Mouse (Mus musculus): ENCODE results near the gene Csmd2. TPM values are rescaled to one million over a fixed set of nuclear protein-coding genes. Genes with fewer than 3 reads are reported as not detected.

Gene Csmd2
- polyA plus RNA-seq, 1 experiment from 2014 or later = 0.16 TPM

DNA sequence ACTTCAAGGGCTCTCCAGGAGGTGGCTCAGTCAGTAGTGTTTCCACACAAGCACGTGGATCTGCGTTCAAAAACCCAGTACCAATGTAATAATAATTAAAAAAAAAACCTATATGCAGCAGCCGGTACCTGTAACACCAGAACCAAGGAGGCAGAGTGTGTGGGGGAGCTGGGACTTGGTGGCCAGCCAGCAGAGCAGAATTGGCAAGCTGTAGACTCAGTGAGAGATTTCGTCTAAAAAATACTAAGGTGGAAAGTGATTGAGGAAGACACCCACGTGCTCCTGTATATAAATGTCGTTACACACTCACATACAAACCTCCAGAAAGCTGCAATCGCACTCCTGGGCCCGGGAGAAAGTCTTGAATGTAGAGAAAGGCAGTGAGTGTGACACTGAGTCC, 316.4 kb downstream of the Csmd2 start:
- Histone ChIP-seq H3K4me3 (ENCODE audit: low read depth, low read length) (no peak overlapping the region), H3K4me2 (replicated peaks; ENCODE audit: low read depth) (no peak overlapping the region), H3K27ac (replicated peaks) (no peak overlapping the region), H3K36me3 (ENCODE audit: control insufficient read depth, insufficient read depth, low read length) (no peaks in the 10 kb centered on the region), H3K27me3 (ENCODE audit: control insufficient read depth, insufficient read depth, low read length) (no peaks in the 10 kb centered on the region), H3K4me1 (replicated peaks; ENCODE audit: control insufficient read depth, insufficient read depth) (no peaks in the 10 kb centered on the region), H3K9ac (ENCODE audit: low read length) (no peak overlapping the region), H3K9me3 (ENCODE audit: control insufficient read depth, low read length) (no peaks in the 10 kb centered on the region)
- TF ChIP-seq CTCF (IDR thresholded peaks at IDR 0.05; ENCODE audit: low read depth) (no peak), EP300 (optimal IDR thresholded peaks at IDR 0.05) (no peak)
- no peak for ATAC-seq (ENCODE audit: low FRiP score, low TSS enrichment)
- DNase-seq (ENCODE audit: low spot score) = no peak
- 71% methylated on average over 8 of the region's 8 CpGs for WGBS

DNA sequence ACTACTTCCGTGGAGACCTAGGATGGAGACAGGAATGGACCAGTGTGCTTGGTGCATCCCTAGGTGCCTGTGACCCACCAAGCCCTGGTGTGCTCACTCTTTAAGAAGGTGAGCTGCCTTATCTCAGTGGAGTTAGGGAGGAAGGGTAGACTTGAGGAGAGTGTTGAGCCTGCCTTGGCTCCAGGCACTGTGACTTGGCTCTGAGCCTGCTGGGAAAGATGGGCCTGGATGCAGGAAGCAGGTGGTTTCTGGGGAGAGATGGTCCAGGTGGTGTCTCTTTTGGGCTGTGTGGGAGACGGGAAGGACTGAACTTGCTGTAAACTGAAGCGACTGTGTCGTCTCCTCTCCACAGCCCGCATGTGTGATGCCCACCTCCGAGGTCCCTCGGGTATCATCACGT, 318.4 kb downstream of the Csmd2 start:
- Histone ChIP-seq H3K4me1 (replicated peaks; ENCODE audit: control insufficient read depth, insufficient read depth) (no peaks in the 10 kb centered on the region), H3K4me3 (ENCODE audit: low read depth, low read length) (no peak overlapping the region), H3K36me3 (ENCODE audit: control insufficient read depth, insufficient read depth, low read length) (no peaks in the 10 kb centered on the region), H3K27ac (replicated peaks) (no peak overlapping the region), H3K9ac (ENCODE audit: low read length) (no peak overlapping the region), H3K9me3 (ENCODE audit: control insufficient read depth, low read length) (no peaks in the 10 kb centered on the region), H3K27me3 (ENCODE audit: control insufficient read depth, insufficient read depth, low read length) (no peaks in the 10 kb centered on the region), H3K4me2 (replicated peaks; ENCODE audit: low read depth) (no peak overlapping the region)
- ATAC-seq (ENCODE audit: low FRiP score, low TSS enrichment) (no peak), DNase-seq (ENCODE audit: low spot score) (no peak)
- TF ChIP-seq CTCF (IDR thresholded peaks at IDR 0.05; ENCODE audit: low read depth) (no peak), EP300 (optimal IDR thresholded peaks at IDR 0.05) (no peak)
- 89% methylated on average over 8 of the region's 8 CpGs for WGBS

DNA sequence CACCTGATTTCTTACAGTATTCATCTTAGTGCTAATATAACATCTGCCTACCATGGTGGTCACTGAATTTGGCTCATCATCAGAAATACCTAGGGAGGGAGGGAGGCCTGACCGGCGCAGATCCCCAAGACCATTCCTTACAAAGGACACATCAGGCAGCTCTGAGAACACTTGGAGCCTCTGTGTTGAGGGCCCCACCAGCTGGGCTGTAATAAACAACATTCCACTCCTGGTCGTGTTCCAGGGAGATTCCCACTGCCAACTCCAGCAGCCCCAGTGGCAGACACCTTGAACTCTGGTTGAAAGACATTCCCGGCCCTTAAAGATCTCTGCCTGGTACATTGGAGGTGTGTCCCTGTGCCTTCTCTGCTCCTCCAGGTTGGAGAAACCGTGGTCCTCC, 327.7 kb downstream of the Csmd2 start:
- Histone ChIP-seq H3K27ac (replicated peaks) (no peak overlapping the region), H3K9ac (ENCODE audit: low read length) (no peak overlapping the region)

DNA sequence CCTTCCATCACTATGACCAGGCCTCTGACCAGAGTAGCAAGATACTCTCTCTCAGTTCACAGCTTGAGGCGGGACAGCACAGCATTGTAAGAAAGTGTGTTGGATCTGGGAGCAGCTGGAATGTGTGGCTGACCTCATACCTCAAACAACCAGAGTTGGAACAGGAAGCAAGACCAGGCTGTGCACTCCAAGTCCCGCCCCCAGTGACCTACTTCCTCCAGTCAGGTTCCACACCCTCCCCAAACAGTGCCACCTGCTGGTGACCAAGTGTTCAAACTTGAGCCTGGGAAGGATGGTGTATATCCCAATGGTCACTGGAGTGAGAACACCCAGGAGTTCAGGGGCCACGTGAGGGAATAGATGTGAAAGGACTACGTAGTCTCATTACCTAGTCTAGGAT, 330.3 kb downstream of the Csmd2 start:
- Histone ChIP-seq H3K4me1 (replicated peaks; ENCODE audit: control insufficient read depth, insufficient read depth) (no peaks in the 10 kb centered on the region), H3K27me3 (ENCODE audit: control insufficient read depth, insufficient read depth, low read length) (no peaks in the 10 kb centered on the region), H3K27ac (replicated peaks) (no peak overlapping the region), H3K9ac (ENCODE audit: low read length) (no peak overlapping the region), H3K9me3 (ENCODE audit: control insufficient read depth, low read length) (no peaks in the 10 kb centered on the region), H3K4me3 (ENCODE audit: low read depth, low read length) (no peak overlapping the region), H3K36me3 (ENCODE audit: control insufficient read depth, insufficient read depth, low read length) (no peaks in the 10 kb centered on the region), H3K4me2 (replicated peaks; ENCODE audit: low read depth) (no peak overlapping the region)
- 89% methylated on average over 4 of the region's 4 CpGs for WGBS
- DNase-seq (ENCODE audit: low spot score) (peak; percentile 49), ATAC-seq (ENCODE audit: low FRiP score, low TSS enrichment) (peak; percentile 40; the same call in 1 of the 2 replicates)
- no peak for TF ChIP-seq EP300 (optimal IDR thresholded peaks at IDR 0.05)
- TF ChIP-seq CTCF (IDR thresholded peaks at IDR 0.05; ENCODE audit: low read depth) = peak; percentile 51

More for the DNA sequence above, 327.7 kb downstream of the Csmd2 start:
- H3K4me1 ChIP-seq (replicated peaks; ENCODE audit: control insufficient read depth, insufficient read depth) = no peaks in the 10 kb centered on the region
- no peak overlapping the region for H3K4me2 ChIP-seq (replicated peaks; ENCODE audit: low read depth)
- H3K9me3 ChIP-seq (ENCODE audit: control insufficient read depth, low read length) = no peaks in the 10 kb centered on the region
- DNase-seq (ENCODE audit: low spot score) (no peak), ATAC-seq (ENCODE audit: low FRiP score, low TSS enrichment) (no peak)
- no peaks in the 10 kb centered on the region for H3K27me3 ChIP-seq (ENCODE audit: control insufficient read depth, insufficient read depth, low read length)
- H3K4me3 ChIP-seq (ENCODE audit: low read depth, low read length) = no peak overlapping the region
- no peaks in the 10 kb centered on the region for H3K36me3 ChIP-seq (ENCODE audit: control insufficient read depth, insufficient read depth, low read length)
- 49% methylated on average over 5 of the region's 5 CpGs for WGBS
- TF ChIP-seq EP300 (optimal IDR thresholded peaks at IDR 0.05) (no peak), CTCF (IDR thresholded peaks at IDR 0.05; ENCODE audit: low read depth) (no peak)

DNA sequence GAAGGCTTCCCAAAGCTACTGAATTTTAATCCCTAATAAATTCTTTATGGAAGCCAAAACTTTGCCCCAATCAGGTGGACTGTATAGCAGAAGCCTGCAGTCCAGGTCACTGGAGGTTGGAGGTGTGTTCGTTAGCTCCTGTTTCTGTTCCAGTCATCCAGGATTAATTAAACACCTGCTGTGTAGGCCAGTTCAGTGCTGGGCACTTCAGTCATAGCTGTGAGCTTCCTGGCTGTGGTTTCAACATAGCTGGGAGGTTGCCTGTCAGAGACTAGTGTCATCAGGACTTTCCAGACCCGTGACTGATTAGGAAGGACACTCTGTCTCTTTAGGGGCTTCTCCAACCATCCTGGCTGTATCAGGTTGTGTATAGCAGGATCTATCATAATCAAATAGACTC, 337.9 kb downstream of the Csmd2 start:
- no peaks in the 10 kb centered on the region for H3K36me3 ChIP-seq (ENCODE audit: control insufficient read depth, insufficient read depth, low read length)
- TF ChIP-seq CTCF (IDR thresholded peaks at IDR 0.05; ENCODE audit: low read depth) = no peak
- TF ChIP-seq EP300 (optimal IDR thresholded peaks at IDR 0.05) = no peak
- H3K4me3 ChIP-seq (ENCODE audit: low read depth, low read length) = no peak overlapping the region
- ATAC-seq (ENCODE audit: low FRiP score, low TSS enrichment) (no peak), DNase-seq (ENCODE audit: low spot score) (no peak)
- H3K27ac ChIP-seq (replicated peaks) = no peak overlapping the region
- no peak overlapping the region for H3K9ac ChIP-seq (ENCODE audit: low read length)
- WGBS = 73% methylated on average over 2 of the region's 2 CpGs
- no peaks in the 10 kb centered on the region for H3K27me3 ChIP-seq (ENCODE audit: control insufficient read depth, insufficient read depth, low read length)
- H3K4me1 ChIP-seq (replicated peaks; ENCODE audit: control insufficient read depth, insufficient read depth) = no peaks in the 10 kb centered on the region
- no peaks in the 10 kb centered on the region for H3K9me3 ChIP-seq (ENCODE audit: control insufficient read depth, low read length)
- H3K4me2 ChIP-seq (replicated peaks; ENCODE audit: low read depth) = no peak overlapping the region

DNA sequence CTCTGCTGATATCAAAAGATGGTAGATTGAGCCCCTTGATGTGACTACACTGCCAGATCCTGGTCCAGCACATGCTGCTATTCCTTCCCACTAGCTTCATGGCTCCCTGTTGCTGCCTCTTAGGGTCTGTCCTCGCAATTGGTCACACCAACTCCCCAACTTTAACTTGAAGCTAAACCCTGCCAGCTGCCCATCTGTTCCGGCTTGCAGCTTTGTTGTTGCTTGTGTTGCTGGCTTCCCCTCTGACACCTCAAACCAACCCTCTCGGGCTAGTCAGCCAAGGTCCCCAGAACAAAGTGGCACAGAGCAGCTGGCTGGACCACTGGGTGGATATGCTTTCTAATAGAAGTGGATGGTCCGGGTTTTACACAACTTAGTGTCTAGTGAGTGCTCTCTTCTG, 339.1 kb downstream of the Csmd2 start:
- no peak for DNase-seq (ENCODE audit: low spot score)
- Histone ChIP-seq H3K27me3 (ENCODE audit: control insufficient read depth, insufficient read depth, low read length) (no peaks in the 10 kb centered on the region), H3K9ac (ENCODE audit: low read length) (no peak overlapping the region), H3K4me1 (replicated peaks; ENCODE audit: control insufficient read depth, insufficient read depth) (no peaks in the 10 kb centered on the region), H3K9me3 (ENCODE audit: control insufficient read depth, low read length) (no peaks in the 10 kb centered on the region), H3K4me3 (ENCODE audit: low read depth, low read length) (no peak overlapping the region), H3K27ac (replicated peaks) (no peak overlapping the region), H3K36me3 (ENCODE audit: control insufficient read depth, insufficient read depth, low read length) (no peaks in the 10 kb centered on the region), H3K4me2 (replicated peaks; ENCODE audit: low read depth) (no peak overlapping the region)
- TF ChIP-seq EP300 (optimal IDR thresholded peaks at IDR 0.05) (no peak), CTCF (IDR thresholded peaks at IDR 0.05; ENCODE audit: low read depth) (no peak)
- no peak for ATAC-seq (ENCODE audit: low FRiP score, low TSS enrichment)
- 68% methylated on average over 4 of the region's 4 CpGs for WGBS
